Mouse (Mus musculus) erythroblast, embryonic 14.5 days (primary cell): ENCODE data around the gene AY074887. TPM values are rescaled to one million over a fixed set of nuclear protein-coding genes. Genes with fewer than 3 reads are reported as not detected.

Experiments
- H3K27me3 ChIP-seq: 2 replicates; pipeline ENCODE4 v1.6.1; 2012; ENCODE audit warnings: inconsistent platforms; ENCODE audit not compliant: control insufficient read depth
- H3K36me3 ChIP-seq: 2 replicates; pipeline ENCODE4 v1.6.1; 2012; ENCODE audit warnings: mild to moderate bottlenecking, inconsistent platforms; ENCODE audit not compliant: control insufficient read depth
- H3K4me1 ChIP-seq: 2 replicates; pipeline ENCODE4 v1.6.1; 2012; ENCODE audit warnings: inconsistent platforms; ENCODE audit not compliant: control insufficient read depth
- H3K4me3 ChIP-seq: replicated peaks from 2 replicates; pipeline ENCODE3; 2012; ENCODE audit warnings: moderate library complexity, mild to moderate bottlenecking, inconsistent platforms
- H3K9me3 ChIP-seq: 2 replicates; pipeline ENCODE4 v1.6.1; 2012; ENCODE audit warnings: low read length, inconsistent platforms, mixed read lengths; ENCODE audit not compliant: control insufficient read depth
- GATA1 ChIP-seq: IDR thresholded peaks from 2 replicates; pipeline ENCODE4 v1.6.1; 2012; ENCODE audit warnings: low read length, inconsistent platforms, mixed read lengths
- TAL1 ChIP-seq: IDR thresholded peaks from 3 replicates; pipeline ENCODE4 v1.6.1; 2012; ENCODE audit warnings: low read length, inconsistent platforms, mixed read lengths
- polyA plus RNA-seq: library from polyadenylated mRNA; stranded (reverse); fragments of >175 nt; gene quantifications from 2 replicates; pipeline ENCODE4 v1.2.3, GENCODE M21; 2012

Gene AY074887
- not detected in 2 replicates for polyA plus RNA-seq

GRCm38 (mm10) chr9:54950575-54951321, at the start of gene AY074887, which contains the start of gene Psma4:
AY074887 (minus strand) TSS chr9:54950998.
Psma4 (plus strand) TSS chr9:54950790.
- H3K9me3 ChIP-seq, result no peaks in the 10 kb centered on the region
- peaks cover 39% of the 10 kb centered on the region for H3K36me3 ChIP-seq
- peaks cover 30% of the 10 kb centered on the region for H3K4me1 ChIP-seq
- no peak for TF ChIP-seq TAL1
- TF ChIP-seq GATA1, result no peak
- no peaks in the 10 kb centered on the region; the same call in 1 of the 2 replicates for H3K27me3 ChIP-seq
- H3K4me3 ChIP-seq, result peak within 1 kb of the TSS; percentile 86

GRCm38 (mm10) chr9:54995645-54996044, 44.8 kb upstream of the AY074887 start:
- Histone ChIP-seq H3K36me3 (no peaks in the 10 kb centered on the region), H3K4me1 (peaks cover 6% of the 10 kb centered on the region), H3K4me3 (no peak overlapping the region), H3K9me3 (no peaks in the 10 kb centered on the region), H3K27me3 (peaks cover 7% of the 10 kb centered on the region)
- TF ChIP-seq GATA1 (no peak), TAL1 (no peak)

- H3K4me3 ChIP-seq, result no peak overlapping the region
- H3K4me1 ChIP-seq, result peaks cover 6% of the 10 kb centered on the region
- no peaks in the 10 kb centered on the region for H3K9me3 ChIP-seq
- no peak for TF ChIP-seq TAL1
- H3K27me3 ChIP-seq, result peaks cover 7% of the 10 kb centered on the region
- no peaks in the 10 kb centered on the region for H3K36me3 ChIP-seq
Measured at GRCm38 (mm10) chr9:54994381-54994780, 43.6 kb upstream of the AY074887 start.

- no peak overlapping the region for H3K4me3 ChIP-seq
- H3K9me3 ChIP-seq, result no peaks in the 10 kb centered on the region
- H3K4me1 ChIP-seq, result peaks cover 1% of the 10 kb centered on the region; the same call in 1 of the 2 replicates
- TF ChIP-seq GATA1 (no peak), TAL1 (no peak)
- H3K36me3 ChIP-seq, result no peaks in the 10 kb centered on the region
- H3K27me3 ChIP-seq, result peaks cover 7% of the 10 kb centered on the region
Measured at GRCm38 (mm10) chr9:54990362-54990761, 39.6 kb upstream of the AY074887 start.

- Histone ChIP-seq H3K4me3 (no peak overlapping the region), H3K27me3 (peaks cover 63% of the 10 kb centered on the region), H3K4me1 (peaks cover 7% of the 10 kb centered on the region), H3K9me3 (no peaks in the 10 kb centered on the region; the same call in 1 of the 2 replicates), H3K36me3 (no peaks in the 10 kb centered on the region)
- TF ChIP-seq TAL1 (no peak), GATA1 (no peak)
Measured at GRCm38 (mm10) chr9:54982401-54982800, 31.6 kb upstream of the AY074887 start.

GRCm38 (mm10) chr9:54981291-54982191, 30.7 kb upstream of the AY074887 start:
- H3K27me3 ChIP-seq, result peaks cover 63% of the 10 kb centered on the region
- peaks cover 7% of the 10 kb centered on the region for H3K4me1 ChIP-seq
- TF ChIP-seq GATA1 (no peak), TAL1 (no peak)
- no peaks in the 10 kb centered on the region; the same call in 1 of the 2 replicates for H3K9me3 ChIP-seq
- H3K36me3 ChIP-seq, result no peaks in the 10 kb centered on the region
- peak overlapping the region; percentile 51 for H3K4me3 ChIP-seq

GRCm38 (mm10) chr9:54980674-54981073, 29.9 kb upstream of the AY074887 start, which contains the start of gene Chrna5:
Chrna5 (plus strand) TSS chr9:54980880.
- TF ChIP-seq TAL1 (no peak), GATA1 (no peak)
- peaks cover 63% of the 10 kb centered on the region for H3K27me3 ChIP-seq
- H3K4me1 ChIP-seq, result peaks cover 7% of the 10 kb centered on the region
- no peaks in the 10 kb centered on the region; the same call in 1 of the 2 replicates for H3K9me3 ChIP-seq
- no peaks in the 10 kb centered on the region for H3K36me3 ChIP-seq
- H3K4me3 ChIP-seq, result peak within 1 kb of the TSS; percentile 51

- Histone ChIP-seq H3K4me1 (no peaks in the 10 kb centered on the region), H3K4me3 (no peak overlapping the region), H3K36me3 (no peaks in the 10 kb centered on the region), H3K27me3 (no peaks in the 10 kb centered on the region), H3K9me3 (peaks cover 4% of the 10 kb centered on the region; the same call in 1 of the 2 replicates)
- TF ChIP-seq GATA1 (no peak), TAL1 (no peak)
Measured at GRCm38 (mm10) chr9:54969972-54970637, 19.3 kb upstream of the AY074887 start.
